Mouse (Mus musculus) gastrocnemius, adult 8-10 months (tissue): ENCODE data around the gene Mterf2. TPM values are rescaled to one million over a fixed set of nuclear protein-coding genes. Genes with fewer than 3 reads are reported as not detected.

Experiments
- DNase-seq, 2 experiments: peaks; one replicate each; pipeline ENCODE4 v3.0.0; 2022; ENCODE audit warnings: low spot score in 2 of 2
- total RNA-seq, 4 experiments: library from RNA; stranded (reverse); gene quantifications; 2 replicates each; pipeline ENCODE4 v1.2.4; 2022

Mterf2 gene
- total RNA-seq, result 1 to 10 TPM; 8.0 to 9.5 (median 8.9) TPM

DNA sequence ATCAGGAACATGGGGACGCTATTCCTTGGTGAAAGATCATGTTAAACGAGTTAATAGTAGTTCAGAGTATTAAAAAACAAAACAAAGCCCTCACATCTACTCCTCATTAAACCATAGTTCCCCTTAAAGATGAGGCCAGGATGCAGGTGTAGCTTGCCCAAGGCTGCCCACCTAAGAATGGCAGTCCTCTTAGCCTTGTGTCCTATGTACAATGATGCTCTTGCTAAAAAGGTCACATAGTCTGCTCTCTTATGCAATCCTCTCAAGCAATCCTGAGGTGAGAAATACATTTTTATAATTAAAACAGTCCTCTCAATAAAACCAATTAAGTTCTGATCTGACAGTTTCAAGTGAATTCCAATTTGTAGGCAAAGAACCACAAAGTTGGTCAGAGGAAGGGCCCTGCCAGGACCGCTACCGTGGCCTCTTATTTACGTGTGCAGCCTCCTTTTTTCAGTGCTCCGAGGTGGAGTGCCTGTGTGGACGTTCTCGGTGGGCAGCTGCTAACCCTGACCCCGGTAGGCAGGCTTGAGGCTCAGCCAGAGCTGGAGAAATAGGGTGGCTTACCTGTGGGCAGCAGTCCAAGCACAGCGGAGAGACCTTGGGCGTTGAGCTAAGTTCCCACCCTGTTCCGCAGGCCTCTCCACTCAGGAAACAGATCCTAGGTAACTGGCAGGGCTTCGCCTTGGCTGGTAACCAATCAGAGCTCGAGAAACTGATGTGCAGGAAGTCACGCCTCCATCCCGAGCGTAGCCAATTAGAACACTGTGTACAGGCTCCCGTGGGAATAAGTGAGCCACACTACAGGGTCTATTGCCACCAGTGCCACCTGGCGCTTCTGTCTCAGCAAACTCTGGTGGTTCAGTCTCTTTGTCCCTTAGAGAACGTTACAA lies at the start of gene Mterf2:
TSS of gene Mterf2 (minus strand) at position 633 of the 893 bp plus-strand sequence.
- peak; percentile 92 to 97 for DNase-seq

- no peak for DNase-seq
Measured at GRCm38 (mm10) chr10:85176640-85177039, 48.8 kb upstream of the Mterf2 start.

DNA sequence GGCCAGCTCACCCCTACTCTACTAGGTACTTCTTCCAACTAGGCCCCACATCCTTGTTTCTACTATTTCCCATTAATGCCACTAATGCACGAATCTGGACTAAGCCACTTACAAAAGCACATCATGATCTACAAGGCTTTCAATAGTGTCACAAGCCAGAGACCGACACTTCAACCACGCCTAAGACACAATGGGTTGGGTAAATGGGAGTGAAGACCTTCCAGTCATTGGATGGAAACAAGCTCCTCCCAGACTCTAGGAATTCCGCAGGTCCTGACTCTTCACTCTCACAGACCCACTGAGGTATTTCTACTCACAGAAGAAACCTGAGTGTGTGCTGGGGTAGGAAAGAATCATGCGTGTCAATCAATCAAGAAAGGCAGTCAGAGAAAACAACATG lies 37.5 kb upstream of the Mterf2 start:
- no peak for DNase-seq

GRCm38 (mm10) chr10:85164791-85165190 lies 37.0 kb upstream of the Mterf2 start:
- DNase-seq, result no peak

DNA sequence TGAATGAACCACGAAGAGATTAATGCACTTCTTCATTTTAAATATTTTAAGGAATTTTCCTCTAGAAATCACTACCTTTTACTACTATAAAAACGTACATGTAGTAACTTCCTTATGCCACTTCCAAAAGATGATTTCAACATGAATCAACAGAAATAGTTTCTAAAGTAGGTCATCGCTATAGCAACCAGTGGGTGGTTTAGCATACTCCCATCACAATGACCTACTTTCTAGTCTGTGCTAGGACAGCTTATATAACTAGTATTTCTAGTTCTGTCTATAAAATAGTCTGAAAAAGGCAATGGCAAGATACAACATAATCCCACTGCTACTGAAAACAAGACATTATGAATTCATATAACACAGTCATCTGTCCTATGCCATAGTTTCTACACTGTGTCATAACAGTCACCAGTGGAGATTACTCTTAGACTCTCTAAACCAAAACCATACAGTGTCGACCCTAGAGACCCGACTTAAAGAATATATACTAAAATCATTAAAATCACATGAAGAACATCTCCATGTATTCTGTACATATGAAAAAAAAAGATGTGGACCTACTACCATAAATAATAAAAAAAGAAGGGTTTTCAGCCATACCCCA lies 34.0 kb upstream of the Mterf2 start:
- DNase-seq, result no peak

DNA sequence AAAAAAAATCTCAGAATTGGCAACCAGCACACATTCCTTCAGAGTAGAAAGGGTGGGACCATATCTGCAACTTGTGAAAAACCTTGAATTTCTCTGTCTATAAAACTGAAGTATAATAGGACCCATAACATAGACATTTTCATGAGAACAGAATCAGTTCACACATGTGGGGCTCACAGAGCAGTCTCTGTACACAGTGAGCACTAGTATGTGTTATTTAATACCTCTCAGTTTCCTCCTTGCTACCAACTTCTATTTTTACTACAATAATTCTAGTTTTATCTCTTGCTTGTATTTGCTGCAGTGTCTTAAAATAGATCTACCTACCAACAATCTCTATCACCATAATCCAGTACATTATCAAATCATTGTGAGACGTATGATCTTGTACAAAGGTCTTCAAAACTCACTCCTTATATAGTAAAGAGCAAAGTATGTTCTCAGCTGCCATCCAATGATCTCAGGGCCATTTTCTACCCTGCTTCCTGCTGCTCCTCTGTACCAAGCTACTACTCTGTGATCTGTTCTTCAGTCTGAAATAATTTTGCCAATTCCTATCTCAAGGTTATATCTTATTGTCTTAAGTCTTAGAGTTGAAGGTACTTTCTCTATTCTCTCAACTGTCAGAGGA lies 32.3 kb upstream of the Mterf2 start:
- DNase-seq, result no peak

GRCm38 (mm10) chr10:85157451-85157850 lies 29.6 kb upstream of the Mterf2 start:
- no peak for DNase-seq

DNA sequence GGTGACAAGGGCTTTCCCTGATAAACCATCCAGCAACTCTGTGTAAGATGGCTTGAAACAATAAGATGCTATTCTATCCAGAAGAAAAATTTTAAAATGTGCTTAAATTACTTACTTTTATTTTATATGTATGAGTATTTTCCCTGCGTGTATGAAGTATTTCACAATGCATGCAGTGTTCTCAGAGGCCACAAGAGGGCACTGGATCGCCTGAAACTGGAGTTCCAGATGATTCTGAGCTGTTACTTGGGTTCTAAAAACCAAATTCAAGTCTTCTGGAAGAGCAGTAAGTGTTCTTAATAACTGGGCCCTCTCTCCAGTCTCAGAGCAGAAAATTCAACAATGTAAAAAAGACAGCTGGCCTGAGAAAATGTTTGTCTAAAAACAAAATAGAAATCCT lies 26.4 kb upstream of the Mterf2 start:
- DNase-seq, result peak; percentile 10 to 17

GRCm38 (mm10) chr10:85149226-85149625 lies 21.4 kb upstream of the Mterf2 start:
- DNase-seq, result no peak

GRCm38 (mm10) chr10:85146282-85146681 lies 18.5 kb upstream of the Mterf2 start:
- no peak for DNase-seq

DNA sequence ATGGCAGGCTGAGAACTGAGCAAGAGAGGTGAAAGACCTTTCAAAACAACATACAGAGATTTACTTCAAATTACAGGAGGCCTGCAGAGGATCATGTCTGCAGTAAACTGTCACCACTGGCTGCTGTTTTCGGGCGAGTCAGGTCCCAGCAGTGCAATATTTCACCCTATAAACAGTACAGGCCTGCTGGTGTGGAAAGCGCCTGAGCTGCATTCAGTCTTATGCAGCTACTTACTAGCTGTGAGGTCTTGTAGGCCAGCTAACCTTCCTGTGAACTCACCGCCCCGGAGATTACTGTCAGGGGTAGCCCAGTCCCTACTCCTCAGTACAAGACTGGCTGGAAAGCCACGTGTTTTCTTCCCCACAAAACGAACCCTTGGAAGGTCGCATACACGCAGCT lies 13.6 kb upstream of the Mterf2 start:
- DNase-seq, result no peak

GRCm38 (mm10) chr10:85136573-85136972 lies 8.7 kb upstream of the Mterf2 start:
- DNase-seq, result no peak

DNA sequence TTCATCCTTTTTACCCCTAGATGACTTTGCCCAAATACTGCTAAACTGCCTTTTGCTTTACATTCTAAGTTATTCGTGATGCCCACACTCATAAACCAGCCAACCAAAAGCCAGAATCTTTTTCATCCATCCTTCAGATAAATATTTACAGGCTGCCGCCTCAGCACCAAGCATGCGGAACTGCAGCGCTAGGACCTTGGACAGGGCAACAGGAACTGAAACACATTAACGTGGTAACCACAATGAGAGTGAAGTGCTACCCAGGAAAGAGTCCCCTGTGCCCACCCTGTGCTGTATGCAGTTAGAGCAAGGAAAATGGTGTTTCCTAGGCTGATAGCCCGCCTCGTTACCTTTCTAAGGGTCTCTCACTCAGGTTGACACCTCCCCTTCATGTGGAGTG lies 626 bp upstream of the Mterf2 start:
- DNase-seq, result no peak

- no peak for DNase-seq
Measured at GRCm38 (mm10) chr10:85125184-85125583, 2.6 kb downstream of the Mterf2 start.

GRCm38 (mm10) chr10:85114409-85114808 lies 13.4 kb downstream of the Mterf2 start:
- no peak for DNase-seq

- DNase-seq, result no peak
Measured at GRCm38 (mm10) chr10:85103085-85103885, 24.5 kb downstream of the Mterf2 start.

GRCm38 (mm10) chr10:85102247-85103084 lies 25.4 kb downstream of the Mterf2 start, which contains the start of the genes Fhl4 and Tmem263:
Gene Fhl4 (minus strand): TSS chr10:85102495.
Gene Tmem263 (plus strand): TSS chr10:85102627.
- peak; percentile 50 to 70 for DNase-seq

DNA sequence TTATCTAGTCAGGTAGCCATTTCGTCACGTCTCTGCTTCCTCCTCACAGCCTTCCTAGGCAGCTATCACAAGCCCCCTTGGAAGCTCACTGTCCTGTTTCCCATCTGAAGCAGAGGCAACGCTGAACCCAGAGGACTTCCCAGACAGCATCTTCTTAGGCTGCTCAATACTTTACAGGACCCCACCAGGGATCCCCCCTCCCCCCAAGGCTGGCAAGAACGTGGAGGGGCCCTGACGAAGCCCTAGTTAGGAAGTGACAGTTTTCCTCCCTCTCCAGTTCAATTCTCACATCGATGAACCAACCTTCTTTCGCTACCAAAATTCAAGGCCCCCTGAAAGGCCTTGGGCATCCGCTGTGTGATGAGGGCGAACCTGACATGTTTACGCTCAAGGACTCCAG lies 26.0 kb downstream of the Mterf2 start:
- DNase-seq, result no peak

DNA sequence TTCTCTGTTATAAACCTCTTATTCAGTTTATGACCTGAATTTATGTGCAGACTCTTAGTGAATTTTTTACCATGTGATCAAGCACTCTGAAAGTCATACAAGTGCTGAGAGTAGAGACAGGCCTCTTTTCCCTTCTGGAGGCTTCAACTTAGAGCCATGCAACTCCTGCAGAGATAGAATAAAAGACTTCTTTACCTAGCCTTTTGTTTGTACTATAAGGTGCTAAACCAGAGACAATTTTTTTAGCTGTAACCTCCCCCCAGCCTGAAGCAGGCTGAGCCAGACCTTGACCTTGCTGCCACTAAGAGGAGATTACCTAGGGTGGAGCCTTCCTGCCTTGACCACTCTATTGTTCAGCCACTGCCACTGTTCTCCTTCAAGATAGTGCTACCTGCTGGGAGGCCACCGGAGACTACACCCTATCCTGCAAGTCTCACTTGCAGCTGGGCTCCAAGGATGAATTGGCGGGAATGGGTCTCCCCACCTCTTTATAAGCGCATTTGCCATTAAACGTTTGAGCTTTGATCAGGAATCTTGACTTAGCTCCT lies 56.1 kb downstream of the Mterf2 start:
- DNase-seq, result no peak
